Mouse (Mus musculus): ENCODE results near the gene Gnmt.

DNA sequence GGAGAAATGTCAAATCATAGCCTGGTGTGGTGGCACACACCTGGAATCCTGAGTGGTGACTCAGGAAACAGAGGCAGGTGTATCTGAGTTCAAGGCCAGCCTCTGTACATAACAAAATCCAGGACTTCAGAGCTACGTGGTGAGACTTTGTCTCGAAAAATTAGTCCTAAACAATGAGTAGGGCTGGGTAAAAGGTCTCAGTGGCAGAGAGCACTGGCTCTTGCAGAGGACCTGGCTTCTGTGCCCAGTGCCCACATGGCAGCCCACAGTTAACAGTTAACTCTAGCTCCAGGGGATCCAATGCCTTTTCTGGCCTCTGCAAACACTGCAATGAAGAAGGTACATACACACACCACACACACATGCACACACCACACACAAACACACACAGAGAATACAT is 18.8 kb upstream of the Gnmt start:
- TF ChIP-seq CTCF (IDR thresholded peaks at IDR 0.05; ENCODE audit: borderline replicate concordance, insufficient read depth, low read length) (no peak), POLR2A (IDR thresholded peaks at IDR 0.05; ENCODE audit: low read depth, low read length) (no peak)

Measured in embryonic fibroblast, embryonic 13.5 days (primary cell).